Mouse (Mus musculus) midbrain, embryonic 15.5 days (tissue): ENCODE measurements around the gene Dgka. TPM values are rescaled to one million over a fixed set of nuclear protein-coding genes. Genes with fewer than 3 reads are reported as not detected.

Experiments
- ATAC-seq: fragments of 200-750 bp; cut with Nextera tagmentation; replicated peaks from 2 replicates; pipeline ENCODE4 v1.8.0; 2017; ENCODE audit warnings: moderate TSS enrichment
- H3K27ac ChIP-seq: fragments of 300-500 bp; sonication (generic); 2 replicates; pipeline ENCODE4 v1.5.1; 2015; ENCODE audit warnings: mild to moderate bottlenecking, inconsistent platforms
- H3K27me3 ChIP-seq: fragments of 300-500 bp; sonication (generic); replicated peaks from 2 replicates; pipeline ENCODE4 v1.6.1; 2015; ENCODE audit warnings: inconsistent platforms
- H3K36me3 ChIP-seq: fragments of 300-500 bp; sonication (generic); replicated peaks from 2 replicates; pipeline ENCODE4 v1.6.1; 2015; ENCODE audit warnings: inconsistent platforms
- H3K4me1 ChIP-seq: fragments of 300-500 bp; sonication (generic); 2 replicates; pipeline ENCODE4 v1.6.1; 2015; ENCODE audit warnings: inconsistent platforms
- H3K4me2 ChIP-seq: fragments of 300-500 bp; sonication (generic); 2 replicates; pipeline ENCODE4 v1.6.1; 2015; ENCODE audit warnings: inconsistent platforms, mild to moderate bottlenecking, moderate library complexity
- H3K4me3 ChIP-seq: fragments of 300-500 bp; sonication (generic); 2 replicates; pipeline ENCODE4 v1.5.1; 2015; ENCODE audit warnings: mild to moderate bottlenecking, inconsistent platforms
- H3K9ac ChIP-seq: fragments of 300-500 bp; sonication (generic); 2 replicates; pipeline ENCODE4 v1.6.1; 2015; ENCODE audit warnings: mild to moderate bottlenecking, inconsistent platforms
- H3K9me3 ChIP-seq: fragments of 300-500 bp; sonication (generic); 2 replicates; pipeline ENCODE4 v1.6.1; 2016; ENCODE audit warnings: inconsistent platforms
- WGBS: fragments of 180-500 bp; shearing (Covaris S2); methylation state at CpG from one replicate; pipeline ENCODE4 v1.1.7; 2015; ENCODE audit warnings: mixed read lengths; 5-methylcytosine and 5-hydroxymethylcytosine counted together
- polyA plus RNA-seq: library from polyadenylated mRNA; unstranded; fragments of >200 nt; fragmentation: Nextera tagmentation; extraction: Ambion mirVana; gene quantifications from 2 replicates; pipeline ENCODE4 v1.2.1, GENCODE M21; 2015

Gene Dgka
- polyA plus RNA-seq, result 7.6 and 7.8 TPM in 2 replicates

DNA sequence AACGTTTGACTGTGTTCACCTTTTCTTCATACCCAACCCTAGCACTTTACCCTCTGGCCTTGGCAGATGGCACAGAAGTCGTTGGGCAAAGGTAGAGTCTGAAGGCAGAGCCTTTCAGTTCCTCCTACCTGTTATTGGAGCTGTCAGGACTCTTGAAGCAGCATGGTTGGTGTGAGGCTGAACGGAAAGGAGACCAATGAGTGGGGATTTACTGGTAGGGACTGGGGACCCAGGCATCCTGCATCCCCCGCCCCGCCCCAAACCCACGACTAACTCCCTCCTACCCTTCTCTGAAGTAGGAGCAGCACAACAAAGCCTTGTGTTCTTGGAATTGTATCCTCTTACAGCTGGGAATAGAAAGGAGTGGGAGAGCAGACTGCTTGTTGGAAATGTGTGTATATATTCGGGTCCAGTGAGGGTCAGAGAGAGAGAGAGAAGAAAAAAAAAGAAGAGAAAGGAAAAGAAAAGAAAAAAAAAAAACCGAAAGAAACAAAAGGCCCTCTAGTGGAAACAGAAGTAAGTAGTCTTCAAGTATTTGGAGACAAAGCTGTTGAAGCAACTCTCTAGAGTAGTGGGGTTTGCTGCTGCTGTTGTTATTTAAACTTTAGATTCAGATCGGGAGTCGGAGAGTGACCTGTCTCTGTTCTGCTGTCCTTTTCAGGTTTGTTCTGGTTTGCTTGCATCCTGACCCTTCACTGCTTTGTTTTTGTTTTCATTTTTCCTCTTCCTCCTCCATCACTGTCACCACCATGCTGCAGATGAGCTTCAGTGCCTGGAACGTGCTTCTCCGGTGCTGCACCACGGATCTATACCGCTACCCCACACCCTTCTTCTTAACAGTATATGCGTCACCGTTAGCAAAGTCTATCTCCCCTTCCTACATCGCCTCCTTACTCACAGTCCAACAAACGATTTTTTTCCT lies at the start of gene Dgka:
TSS of gene Dgka (minus strand) at position 176 of the 922 bp plus-strand sequence.
- H3K36me3 ChIP-seq, result no peaks in the 10 kb centered on the region
- H3K4me1 ChIP-seq, result peaks cover 37% of the 10 kb centered on the region
- H3K4me2 ChIP-seq, result peak within 1 kb of the TSS; percentile 95
- 20% methylated on average over 18 of the region's 18 CpGs for WGBS
- ATAC-seq, result no peak
- no peaks in the 10 kb centered on the region for H3K9me3 ChIP-seq
- peak within 1 kb of the TSS; percentile 61 for H3K4me3 ChIP-seq
- 0 out of 2 replicates have a peak within 1 kb of the TSS, but pooled peaks have one; percentile 9 for H3K27ac ChIP-seq
- H3K9ac ChIP-seq, result peak within 1 kb of the TSS; percentile 70
- H3K27me3 ChIP-seq, result peaks cover 43% of the 10 kb centered on the region

DNA sequence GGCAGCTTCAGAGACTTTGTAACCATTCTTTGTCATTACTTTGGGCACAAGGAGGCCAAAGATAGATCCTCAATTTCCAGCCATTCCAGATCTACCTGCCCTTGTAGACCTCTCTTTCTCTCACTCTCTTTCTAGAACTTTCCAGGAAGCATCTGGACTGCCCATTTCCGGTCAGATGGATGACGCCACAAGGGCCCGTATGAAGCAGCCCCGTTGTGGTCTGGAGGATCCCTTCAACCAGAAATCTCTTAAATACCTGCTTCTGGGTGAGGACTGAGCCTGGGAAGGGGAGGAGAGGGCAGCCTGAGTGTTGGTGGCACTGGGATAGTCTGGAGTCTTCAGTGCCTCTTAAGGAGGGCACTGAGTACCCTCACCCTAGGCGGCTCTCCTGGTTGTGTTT lies 49.7 kb upstream of the Dgka start:
- Histone ChIP-seq H3K27ac (no peak overlapping the region), H3K36me3 (no peaks in the 10 kb centered on the region), H3K4me1 (no peaks in the 10 kb centered on the region), H3K4me2 (no peak overlapping the region), H3K9me3 (no peaks in the 10 kb centered on the region), H3K4me3 (no peak overlapping the region), H3K9ac (no peak overlapping the region), H3K27me3 (no peaks in the 10 kb centered on the region)
- ATAC-seq, result no peak
- WGBS, result 90% methylated on average over 5 of the region's 5 CpGs

DNA sequence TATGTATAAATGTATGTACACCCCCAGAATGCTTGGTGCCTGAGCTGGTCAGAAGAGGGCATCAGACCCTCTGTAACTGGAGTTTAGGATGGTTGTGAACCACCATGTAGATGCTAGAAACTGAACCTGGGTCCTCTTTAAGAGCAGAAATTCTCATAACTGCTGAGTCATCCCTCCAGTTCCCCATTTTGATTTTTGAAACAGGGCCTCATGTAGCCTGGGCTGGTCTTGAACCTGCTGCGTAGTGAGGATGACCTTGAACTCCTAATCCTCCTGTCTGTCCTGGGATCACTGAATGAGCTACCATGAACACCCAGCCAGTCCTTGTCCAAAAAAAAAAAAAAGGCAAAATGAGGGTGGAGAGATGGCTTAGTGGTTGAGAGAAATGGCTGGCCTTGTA lies 48.6 kb upstream of the Dgka start:
- WGBS, result 96% methylated on average over 1 of the region's 1 CpGs
- no peak overlapping the region for H3K4me2 ChIP-seq
- H3K27ac ChIP-seq, result no peak overlapping the region
- no peaks in the 10 kb centered on the region for H3K27me3 ChIP-seq
- H3K9ac ChIP-seq, result no peak overlapping the region
- H3K4me1 ChIP-seq, result no peaks in the 10 kb centered on the region
- no peak for ATAC-seq
- no peaks in the 10 kb centered on the region for H3K9me3 ChIP-seq
- no peaks in the 10 kb centered on the region for H3K36me3 ChIP-seq
- no peak overlapping the region for H3K4me3 ChIP-seq

DNA sequence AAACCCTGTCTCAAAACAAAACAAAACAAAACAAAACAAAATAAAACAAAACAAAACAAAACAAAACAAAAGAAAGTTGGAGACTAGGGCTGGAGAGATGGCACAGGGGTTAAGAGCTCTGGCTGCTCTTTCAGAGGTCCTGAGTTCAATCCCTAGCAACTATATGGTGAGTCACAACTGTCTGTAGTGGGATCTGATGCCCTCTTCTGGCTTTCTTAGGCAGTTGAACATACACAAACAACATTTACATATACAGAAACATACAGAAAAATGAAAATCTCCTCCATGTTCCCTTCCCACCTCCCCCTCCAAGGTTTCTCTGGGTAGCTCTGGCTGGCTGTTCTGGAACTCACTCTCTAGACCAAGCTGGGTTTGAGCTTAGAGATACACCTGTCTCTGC lies 47.4 kb upstream of the Dgka start:
- Histone ChIP-seq H3K36me3 (no peaks in the 10 kb centered on the region), H3K4me2 (no peak overlapping the region), H3K9ac (no peak overlapping the region), H3K27me3 (no peaks in the 10 kb centered on the region), H3K27ac (no peak overlapping the region), H3K4me3 (no peak overlapping the region), H3K4me1 (no peaks in the 10 kb centered on the region), H3K9me3 (no peaks in the 10 kb centered on the region)
- no peak for ATAC-seq

DNA sequence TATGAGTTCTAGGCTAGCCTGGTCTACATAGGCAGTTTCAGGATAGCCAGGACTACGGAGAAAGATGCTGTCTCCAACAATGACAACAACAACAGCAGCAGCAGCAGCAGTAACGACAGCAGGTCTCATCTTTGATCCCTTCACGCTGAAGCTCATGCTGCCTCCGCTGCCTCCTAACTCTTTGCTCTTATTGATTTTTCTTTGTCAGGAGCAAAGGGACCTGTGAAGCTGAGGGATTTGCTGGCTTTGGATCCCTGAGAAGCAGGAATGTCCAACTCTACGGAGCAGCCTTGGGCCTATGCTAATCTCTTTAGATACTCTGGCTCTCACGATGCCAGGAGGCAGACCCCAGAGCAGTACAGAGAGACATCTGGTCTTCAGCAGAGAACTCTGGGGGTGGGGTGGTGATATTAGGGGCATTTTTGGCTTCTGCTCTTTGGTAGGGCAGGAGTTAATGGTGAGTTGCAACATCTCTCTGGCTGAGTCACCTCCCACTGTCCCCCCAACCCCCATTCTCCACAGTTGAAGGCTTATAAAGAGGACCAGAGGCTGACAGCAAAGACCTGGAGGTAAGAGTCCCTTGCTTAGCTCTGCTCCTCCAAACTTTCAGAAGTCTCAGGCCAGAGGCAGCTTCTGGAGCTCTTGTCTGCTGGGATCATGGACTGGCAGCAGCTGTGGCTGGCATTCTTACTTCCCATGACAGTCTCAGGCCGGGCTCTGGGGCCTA lies 45.9 kb upstream of the Dgka start, which contains the start of gene Mmp19:
TSS of gene Mmp19 (plus strand) at position 513 of the 727 bp plus-strand sequence.
- WGBS, result 60% methylated on average over 7 of the region's 7 CpGs
- H3K4me3 ChIP-seq, result no peak within 1 kb of the TSS

DNA sequence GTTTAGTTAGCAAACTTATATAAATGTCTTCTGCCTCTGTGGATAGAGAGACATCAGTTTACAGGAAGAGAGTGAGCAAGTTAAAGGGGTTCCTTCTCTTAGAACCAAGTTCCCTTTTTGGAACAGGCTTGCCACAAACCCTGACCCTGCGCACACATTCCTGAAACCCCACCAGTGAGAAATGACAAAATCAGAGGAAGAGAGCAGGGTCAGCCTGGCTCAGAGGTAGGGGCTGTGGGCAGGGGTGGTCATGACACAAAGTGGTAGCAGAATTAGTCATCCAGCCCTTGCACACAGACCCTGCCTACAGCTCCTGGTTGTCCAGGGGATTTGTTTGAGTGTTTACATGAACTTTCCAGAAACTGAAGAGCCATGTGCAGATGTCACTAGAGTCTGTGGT lies 35.5 kb upstream of the Dgka start:
- H3K4me3 ChIP-seq, result no peak overlapping the region
- H3K36me3 ChIP-seq, result no peaks in the 10 kb centered on the region
- no peak overlapping the region for H3K27ac ChIP-seq
- H3K27me3 ChIP-seq, result no peaks in the 10 kb centered on the region
- no peak overlapping the region for H3K4me2 ChIP-seq
- H3K9me3 ChIP-seq, result no peaks in the 10 kb centered on the region
- ATAC-seq, result no peak
- no peaks in the 10 kb centered on the region for H3K4me1 ChIP-seq
- no peak overlapping the region for H3K9ac ChIP-seq
- WGBS, result 100% methylated on average over 1 of the region's 1 CpGs

More for the DNA sequence above, 45.9 kb upstream of the Dgka start, which contains the start of gene Mmp19:
- no peaks in the 10 kb centered on the region for H3K27me3 ChIP-seq
- H3K4me1 ChIP-seq, result no peaks in the 10 kb centered on the region
- ATAC-seq, result no peak
- no peak within 1 kb of the TSS for H3K27ac ChIP-seq
- H3K4me2 ChIP-seq, result no peak within 1 kb of the TSS
- H3K36me3 ChIP-seq, result no peaks in the 10 kb centered on the region
- no peak within 1 kb of the TSS for H3K9ac ChIP-seq
- no peaks in the 10 kb centered on the region for H3K9me3 ChIP-seq

DNA sequence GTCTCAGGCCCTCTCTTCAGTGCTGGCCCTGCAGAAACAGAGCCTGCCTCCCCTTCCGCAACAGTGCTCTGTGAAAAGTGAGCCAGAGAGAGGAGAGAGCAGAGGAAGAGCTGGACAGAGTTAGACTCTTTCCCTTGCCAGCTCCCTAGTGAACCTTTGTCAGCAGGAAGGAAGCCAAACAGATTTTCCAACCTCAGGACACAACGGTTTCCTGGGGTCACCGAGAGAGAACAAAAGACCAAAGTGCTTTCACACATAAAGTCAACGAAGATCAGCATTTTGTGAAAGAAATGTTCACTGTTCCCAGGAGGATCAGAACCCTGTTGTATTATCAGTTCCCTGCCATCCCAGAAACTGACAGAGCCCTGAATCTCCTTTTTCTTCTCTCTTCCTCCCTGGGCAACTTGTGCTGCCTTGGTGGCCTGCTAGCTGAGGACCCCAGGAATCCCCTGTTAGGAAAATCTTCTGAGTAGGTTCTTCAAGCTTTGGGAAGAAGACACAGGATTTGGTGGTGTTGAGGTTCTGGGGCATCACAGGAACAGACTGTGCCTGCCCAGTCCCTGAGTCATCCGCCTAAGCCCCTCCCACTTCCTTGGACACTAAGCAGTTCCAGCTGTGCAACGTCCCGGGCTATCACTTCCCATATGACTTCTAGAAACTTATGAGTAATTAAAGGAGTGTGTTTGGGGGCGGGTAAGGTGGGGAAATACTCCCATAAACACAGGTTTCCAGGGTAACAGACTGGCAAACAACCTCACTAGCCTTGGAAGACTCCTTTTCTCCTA lies 34.5 kb upstream of the Dgka start:
- no peaks in the 10 kb centered on the region for H3K9me3 ChIP-seq
- H3K27me3 ChIP-seq, result no peaks in the 10 kb centered on the region
- H3K9ac ChIP-seq, result no peak overlapping the region
- no peaks in the 10 kb centered on the region for H3K4me1 ChIP-seq
- no peak overlapping the region for H3K4me2 ChIP-seq
- no peak for ATAC-seq
- no peak overlapping the region for H3K4me3 ChIP-seq
- no peaks in the 10 kb centered on the region for H3K36me3 ChIP-seq
- 38% methylated on average over 8 of the region's 8 CpGs for WGBS
- no peak overlapping the region for H3K27ac ChIP-seq

DNA sequence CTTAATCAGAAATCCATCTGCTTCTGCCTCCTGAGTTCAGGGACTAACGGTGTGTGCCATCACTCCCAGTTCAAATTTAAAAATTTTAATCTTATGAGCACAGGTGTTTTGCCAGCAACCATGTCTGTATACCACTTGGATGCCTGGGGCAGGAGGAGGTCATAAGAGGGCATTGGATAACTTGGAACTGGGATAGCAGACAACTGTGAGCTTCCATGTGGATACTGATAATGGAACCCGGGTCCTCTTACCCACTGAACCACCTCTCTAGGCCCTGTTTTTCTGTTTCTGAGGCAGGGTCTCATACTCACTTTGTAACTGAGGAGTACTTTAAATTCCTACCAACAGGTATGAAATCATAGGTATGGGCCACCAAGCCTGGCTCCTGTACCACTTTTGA lies 33.8 kb upstream of the Dgka start:
- H3K9ac ChIP-seq, result no peak overlapping the region
- no peak overlapping the region for H3K27ac ChIP-seq
- H3K4me2 ChIP-seq, result no peak overlapping the region
- no peak for ATAC-seq
- no peaks in the 10 kb centered on the region for H3K27me3 ChIP-seq
- H3K4me1 ChIP-seq, result no peaks in the 10 kb centered on the region
- no peaks in the 10 kb centered on the region for H3K36me3 ChIP-seq
- H3K9me3 ChIP-seq, result no peaks in the 10 kb centered on the region
- H3K4me3 ChIP-seq, result no peak overlapping the region
- 89% methylated on average over 2 of the region's 2 CpGs for WGBS

DNA sequence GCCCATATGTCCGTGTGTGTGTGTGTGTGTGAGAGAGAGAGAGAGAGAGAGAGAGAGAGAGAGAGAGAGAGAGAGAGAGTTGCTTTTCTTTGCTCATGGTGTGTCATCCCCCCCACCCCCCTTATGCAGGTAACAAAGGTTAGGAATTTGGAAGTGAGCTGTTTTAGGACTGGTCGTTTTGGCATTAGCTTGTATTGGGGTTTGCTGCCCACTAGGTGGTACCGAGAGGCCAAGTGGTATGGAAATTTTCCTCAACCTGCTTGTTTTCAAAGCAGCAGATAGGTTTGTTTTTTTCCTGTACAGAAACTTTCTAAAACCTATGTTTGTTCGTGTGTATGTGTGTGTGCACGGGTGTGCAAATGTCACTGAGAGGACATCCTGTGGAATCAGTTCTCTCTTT lies 29.0 kb upstream of the Dgka start:
- H3K9me3 ChIP-seq, result no peaks in the 10 kb centered on the region
- H3K36me3 ChIP-seq, result no peaks in the 10 kb centered on the region

DNA sequence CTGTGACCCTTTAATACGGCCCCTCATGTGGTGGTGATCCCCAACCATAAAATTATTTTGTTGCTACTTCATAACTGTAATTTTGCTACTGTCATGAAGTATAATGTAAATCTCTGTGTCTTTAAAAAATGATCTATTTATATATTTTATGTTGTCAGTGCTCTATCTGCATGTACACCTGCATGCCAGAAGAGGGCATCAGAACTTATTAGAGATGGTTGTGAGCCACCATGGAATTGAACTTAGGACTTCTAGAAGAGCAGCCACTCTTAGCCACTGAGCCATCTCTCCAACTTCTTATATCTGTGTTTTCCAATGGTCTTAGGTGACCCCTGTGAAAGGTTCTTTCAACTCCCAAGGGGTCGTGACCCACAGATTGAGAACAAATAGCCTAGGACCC lies 28.2 kb upstream of the Dgka start:
- H3K4me3 ChIP-seq, result no peak overlapping the region
- no peak overlapping the region for H3K9ac ChIP-seq
- 81% methylated on average over 2 of the region's 2 CpGs for WGBS
- H3K27me3 ChIP-seq, result no peaks in the 10 kb centered on the region
- no peaks in the 10 kb centered on the region for H3K36me3 ChIP-seq
- H3K4me2 ChIP-seq, result no peak overlapping the region
- H3K4me1 ChIP-seq, result no peaks in the 10 kb centered on the region
- no peak overlapping the region for H3K27ac ChIP-seq
- no peaks in the 10 kb centered on the region for H3K9me3 ChIP-seq
- ATAC-seq, result no peak

More for the DNA sequence above, 29.0 kb upstream of the Dgka start:
- Histone ChIP-seq H3K27ac (no peak overlapping the region), H3K27me3 (no peaks in the 10 kb centered on the region), H3K9ac (no peak overlapping the region), H3K4me2 (no peak overlapping the region), H3K4me3 (no peak overlapping the region), H3K4me1 (no peaks in the 10 kb centered on the region)
- ATAC-seq, result no peak
- WGBS, result 30% methylated on average over 5 of the region's 5 CpGs

DNA sequence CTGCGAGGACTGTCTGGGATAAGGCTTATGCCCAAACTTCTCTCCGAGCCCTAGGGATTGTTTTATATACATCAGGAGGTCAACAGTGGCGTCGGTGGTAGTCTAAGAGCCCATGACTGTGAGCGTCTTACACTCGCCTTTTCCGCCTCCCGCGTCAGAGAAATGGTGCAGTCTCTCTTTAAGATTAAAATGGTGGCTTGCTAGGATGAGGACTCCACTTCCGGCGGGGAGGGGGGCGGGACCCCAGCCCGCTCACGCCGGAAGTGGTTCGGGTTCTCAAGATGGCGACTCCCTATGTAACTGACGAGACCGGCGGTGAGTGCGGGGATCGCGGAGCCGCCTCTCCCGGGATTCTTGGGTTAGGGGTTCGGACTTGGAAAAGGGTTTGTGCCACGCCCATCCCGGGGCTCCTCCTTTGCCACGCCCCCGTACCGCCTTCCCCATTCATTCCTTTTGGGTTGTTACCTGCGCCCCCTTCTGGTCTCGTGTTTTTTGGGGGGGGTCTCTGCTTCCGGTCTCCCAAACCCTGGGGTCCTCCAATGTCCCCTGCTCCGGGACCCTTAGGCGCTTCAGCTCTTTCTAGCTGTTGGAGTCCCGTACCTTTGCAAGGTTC lies 3.7 kb upstream of the Dgka start:
- ATAC-seq, result peak; percentile 94
- H3K4me2 ChIP-seq, result peak overlapping the region; percentile 95
- H3K9ac ChIP-seq, result peak overlapping the region; percentile 84
- peak overlapping the region; percentile 70 for H3K4me3 ChIP-seq
- H3K36me3 ChIP-seq, result no peaks in the 10 kb centered on the region
- peaks cover 18% of the 10 kb centered on the region for H3K27me3 ChIP-seq
- peaks cover 40% of the 10 kb centered on the region for H3K4me1 ChIP-seq
- 0% methylated on average over 37 of the region's 37 CpGs for WGBS
- H3K9me3 ChIP-seq, result no peaks in the 10 kb centered on the region
- peak overlapping the region; percentile 91 for H3K27ac ChIP-seq
